8 mouse cellular contexts compared by ENCODE assay signal in the genomic region with DNA sequence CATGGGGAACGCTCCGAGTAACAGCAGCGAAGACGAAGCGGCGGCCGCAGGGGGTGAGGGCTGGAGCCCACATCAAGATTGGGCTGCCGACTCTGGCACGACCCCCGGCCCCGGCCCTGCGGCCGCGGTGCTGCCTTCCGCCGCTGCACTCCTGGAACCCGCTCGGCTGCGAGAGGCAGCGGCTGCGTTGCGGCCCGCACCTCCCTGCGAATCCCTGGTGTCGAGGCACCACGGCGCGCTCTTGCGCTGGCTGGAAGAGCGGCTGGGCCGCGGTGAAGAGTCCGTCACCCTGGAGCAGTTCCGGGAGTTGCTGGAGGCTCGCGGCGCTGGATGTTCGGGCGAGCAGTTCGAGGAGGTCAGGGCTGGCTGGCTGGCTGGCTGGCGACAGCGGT. TPM values are rescaled to one million over a fixed set of nuclear protein-coding genes. Genes with fewer than 3 reads are reported as not detected.
DNase-seq lines count a peak whose midpoint lies in the region; ATAC-seq and TF ChIP-seq lines count a peak whose summit lies in the region.

No protein-coding gene starts in this region.

- H3K4me2 ChIP-seq in intestine, embryonic 16.5 days (ENCODE audit: low read depth, low read length): peak overlapping the region; percentile 78
- peak overlapping the region; percentile 79 for H3K4me2 ChIP-seq in midbrain, postnatal 0 days (ENCODE audit: low read depth, low read length, poor library complexity, severe bottlenecking)

- H3K9me3 ChIP-seq in intestine, embryonic 16.5 days (ENCODE audit: control insufficient read depth, low read length): no peaks in the 10 kb centered on the region
- H3K9me3 ChIP-seq in midbrain, postnatal 0 days (ENCODE audit: low read length): no peaks in the 10 kb centered on the region

- peak; percentile 61 for ATAC-seq in intestine, embryonic 16.5 days
- ATAC-seq in midbrain, postnatal 0 days (ENCODE audit: low FRiP score): peak; percentile 64

- no peaks in the 10 kb centered on the region for H3K27me3 ChIP-seq in testis, adult 2 months (ENCODE audit: control insufficient read depth, insufficient read depth, low read length)
- no peaks in the 10 kb centered on the region for H3K27me3 ChIP-seq in intestine, embryonic 16.5 days (replicated peaks; ENCODE audit: control insufficient read depth, insufficient read depth, low read length)
- H3K27me3 ChIP-seq in midbrain, postnatal 0 days (ENCODE audit: insufficient read depth, low read length): no peaks in the 10 kb centered on the region

- TF ChIP-seq POLR2A in testis, adult 2 months (IDR thresholded peaks at IDR 0.05; ENCODE audit: control insufficient read depth, low read depth, low read length): no peak; the same call in 1 of the 2 replicates

- DNase-seq in gastrocnemius, adult 8-10 months (ENCODE audit: low spot score in 2 of 2): peak; percentile 4 to 5
- no peak for DNase-seq in gastrocnemius, postnatal 25 days
- no peak for DNase-seq in testis, postnatal 14 days (ENCODE audit: low spot score)
- no peak for DNase-seq in midbrain, postnatal 0 days (ENCODE audit: low spot score)
- DNase-seq in adrenal gland, postnatal 10 days: no peak
- DNase-seq in urinary bladder, postnatal 36 days (ENCODE audit: low spot score in 2 of 2): no peak

- H3K9ac ChIP-seq in intestine, embryonic 16.5 days (ENCODE audit: low read depth, low read length): peak overlapping the region; percentile 95
- peak overlapping the region; percentile 95 for H3K9ac ChIP-seq in midbrain, postnatal 0 days (replicated peaks; ENCODE audit: low read length, poor library complexity, severe bottlenecking)

- no peaks in the 10 kb centered on the region; the same call in 1 of the 2 replicates for H3K4me1 ChIP-seq in testis, adult 2 months (ENCODE audit: control insufficient read depth, insufficient read depth, low read length)
- peaks cover 7% of the 10 kb centered on the region for H3K4me1 ChIP-seq in intestine, embryonic 16.5 days (ENCODE audit: control insufficient read depth, insufficient read depth, low read length)
- no peaks in the 10 kb centered on the region for H3K4me1 ChIP-seq in midbrain, postnatal 0 days (ENCODE audit: insufficient read depth, low read length)

- H3K4me3 ChIP-seq in testis, adult 2 months (ENCODE audit: control insufficient read depth, low read depth, low read length): peak overlapping the region; percentile 99
- peak overlapping the region; percentile 99 for H3K4me3 ChIP-seq in intestine, embryonic 16.5 days (ENCODE audit: low read length)
- peak overlapping the region; percentile 99 for H3K4me3 ChIP-seq in midbrain, postnatal 0 days (ENCODE audit: low read depth, low read length)

- H3K36me3 ChIP-seq in testis, adult 2 months (ENCODE audit: control insufficient read depth, insufficient read depth, low read length): peaks cover 2% of the 10 kb centered on the region
- H3K36me3 ChIP-seq in intestine, embryonic 16.5 days (ENCODE audit: control insufficient read depth, insufficient read depth, low read length): no peaks in the 10 kb centered on the region
- H3K36me3 ChIP-seq in midbrain, postnatal 0 days (ENCODE audit: insufficient read depth, low read length): peaks cover 3% of the 10 kb centered on the region; the same call in 1 of the 2 replicates

- no peak for TF ChIP-seq CTCF in testis, adult 2 months (IDR thresholded peaks at IDR 0.05; ENCODE audit: control insufficient read depth, insufficient read depth, insufficient replicate concordance, low read depth, low read length)
- TF ChIP-seq CTCF in midbrain, postnatal 0 days (IDR thresholded peaks at IDR 0.05): no peak

- H3K27ac ChIP-seq in testis, adult 2 months (ENCODE audit: control insufficient read depth, insufficient read depth, low read depth, low read length): peak overlapping the region; percentile 99
- peak overlapping the region; percentile 79 for H3K27ac ChIP-seq in intestine, embryonic 16.5 days (ENCODE audit: low read length)
- H3K27ac ChIP-seq in midbrain, postnatal 0 days (ENCODE audit: low read depth, low read length): peak overlapping the region; percentile 94

- WGBS in intestine, embryonic 16.5 days: 0% methylated on average over 42 of the region's 42 CpGs
- under 1% methylated on average over 42 of the region's 42 CpGs for WGBS in midbrain, postnatal 0 days

RNA-seq across cellular contexts. Expression of gene Zzef1, which starts 0.3 kb away (rescaled TPM):
- total RNA-seq in gastrocnemius, adult 8-10 months (2022): 10 to 100 TPM; 10.8 to 13.0 (median 11.8) TPM
- total RNA-seq in gastrocnemius, postnatal 25 days (2021): 10 to 100 TPM; 12.5 to 12.8 TPM
- polyA plus RNA-seq in testis, adult 2 months (2012; rRNA removed): 9.5 and 9.6 TPM in 2 replicates
- 11.3 and 13.7 TPM in 2 replicates for polyA plus RNA-seq in intestine, embryonic 16.5 days (2015; fragmentation: Nextera tagmentation; extraction: Ambion mirVana)
- total RNA-seq in midbrain, postnatal 0 days (2014; rRNA removed): 39.7 and 41.8 TPM in 2 replicates
- polyA plus RNA-seq in midbrain, postnatal 0 days (2015; fragmentation: Nextera tagmentation; extraction: Ambion mirVana): 9.1 and 10.0 TPM in 2 replicates
- 10 to 100 TPM; 26.4 to 39.9 TPM for total RNA-seq in adrenal gland, postnatal 10 days (2021)

RNA-seq across cellular contexts. Expression of gene Cyb5d2, which starts 0.3 kb away (rescaled TPM):
- total RNA-seq in gastrocnemius, adult 8-10 months (2022): 10 to 100 TPM; 20.2 to 24.0 (median 22.2) TPM
- total RNA-seq in gastrocnemius, postnatal 25 days (2021): 10 to 100 TPM; 12.9 to 14.6 TPM
- polyA plus RNA-seq in testis, adult 2 months (2012; rRNA removed): 10.6 and 11.2 TPM in 2 replicates
- 4.8 and 5.1 TPM in 2 replicates for polyA plus RNA-seq in intestine, embryonic 16.5 days (2015; fragmentation: Nextera tagmentation; extraction: Ambion mirVana)
- 9.6 and 9.9 TPM in 2 replicates for total RNA-seq in midbrain, postnatal 0 days (2014; rRNA removed)
- polyA plus RNA-seq in midbrain, postnatal 0 days (2015; fragmentation: Nextera tagmentation; extraction: Ambion mirVana): 6.8 and 8.1 TPM in 2 replicates
- total RNA-seq in adrenal gland, postnatal 10 days (2021): 10 to 100 TPM; 11.4 to 16.0 TPM

Comparison
In these comparisons a context has a peak if more than half of its experiments do, and no peak if none do; other contexts are left out.
1. DNase-seq: peak in gastrocnemius, adult 8-10 months (2 of 2); none in gastrocnemius, postnatal 25 days (single experiment), testis, postnatal 14 days (single experiment), midbrain, postnatal 0 days (single experiment), adrenal gland, postnatal 10 days (single experiment) and urinary bladder, postnatal 36 days (0 of 2).
2. Peak in every context shown above with its lines, with median percentiles within 50 percentile points of each other: H3K27ac ChIP-seq and H3K4me3 ChIP-seq.